Mouse (Mus musculus): Measurements from ENCODE around the gene Smtn. TPM values are rescaled to one million over a fixed set of nuclear protein-coding genes. Genes with fewer than 3 reads are reported as not detected.
A peak's percentile ranks its signal among the peaks of the same experiment; 100 is the strongest.

Gene Smtn
- polyA plus RNA-seq, 1 experiment from 2014 or later = 75.1 TPM

GRCm38 (mm10) chr11:3516859-3517845 lies 23.3 kb downstream of the Smtn start:
- no peak overlapping the region for H3K27ac ChIP-seq (ENCODE audit: low read depth, low read length)
- no peak overlapping the region for H3K9ac ChIP-seq (ENCODE audit: low read depth, low read length)
- peak overlapping the region; percentile 78 for H3K4me2 ChIP-seq (replicated peaks; ENCODE audit: low read depth)
- peaks cover 10% of the 10 kb centered on the region; the same call in 1 of the 2 replicates for H3K4me1 ChIP-seq (replicated peaks; ENCODE audit: control insufficient read depth, insufficient read depth, low read length)
- 3% methylated on average over 50 of the region's 50 CpGs for WGBS
- peak overlapping the region; percentile 29 for H3K4me3 ChIP-seq (ENCODE audit: low read depth, low read length)
- ATAC-seq = no peak
- H3K36me3 ChIP-seq (ENCODE audit: control insufficient read depth, insufficient read depth) = peaks cover 21% of the 10 kb centered on the region
- H3K9me3 ChIP-seq (ENCODE audit: control insufficient read depth) = no peaks in the 10 kb centered on the region
- TF ChIP-seq CTCF (IDR thresholded peaks at IDR 0.05; ENCODE audit: low read depth) = peak; percentile 31; the same call in 1 of the 2 replicates
- H3K27me3 ChIP-seq (replicated peaks; ENCODE audit: control insufficient read depth, insufficient read depth, low read length) = no peaks in the 10 kb centered on the region

DNA sequence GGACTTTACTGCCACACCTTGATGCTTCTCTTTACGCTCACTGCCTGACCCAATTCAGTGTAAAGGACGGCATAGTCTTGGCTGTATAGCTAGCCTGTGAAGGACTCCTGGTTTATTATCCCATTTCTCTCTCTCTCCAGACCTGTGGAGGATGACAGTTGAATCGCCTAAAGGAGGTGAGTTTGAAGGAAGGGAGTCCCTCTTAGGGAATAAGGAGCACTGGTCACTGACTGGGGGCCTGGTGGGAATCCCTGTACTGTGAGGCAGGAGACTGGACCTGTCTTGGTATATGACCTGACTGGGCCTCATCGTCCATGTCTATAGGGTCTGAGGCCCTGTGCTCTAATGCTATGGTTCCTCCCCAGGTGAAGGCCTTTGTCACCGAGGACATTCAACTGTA lies 24.3 kb downstream of the Smtn start:
- H3K4me1 ChIP-seq (replicated peaks; ENCODE audit: control insufficient read depth, insufficient read depth, low read length) = peaks cover 10% of the 10 kb centered on the region; the same call in 1 of the 2 replicates
- no peak for ATAC-seq
- peaks cover 12% of the 10 kb centered on the region; the same call in 1 of the 2 replicates for H3K36me3 ChIP-seq (ENCODE audit: control insufficient read depth, insufficient read depth)
- H3K9ac ChIP-seq (ENCODE audit: low read depth, low read length) = 0 out of 2 replicates have a peak overlapping the region, but pooled peaks have one; percentile 2
- no peaks in the 10 kb centered on the region for H3K27me3 ChIP-seq (replicated peaks; ENCODE audit: control insufficient read depth, insufficient read depth, low read length)
- WGBS = 71% methylated on average over 5 of the region's 5 CpGs
- peak overlapping the region; percentile 78 for H3K4me2 ChIP-seq (replicated peaks; ENCODE audit: low read depth)
- 0 out of 2 replicates have a peak overlapping the region, but pooled peaks have one; percentile 59 for H3K4me3 ChIP-seq (ENCODE audit: low read depth, low read length)
- peak overlapping the region; percentile 28; the same call in 1 of the 2 replicates for H3K27ac ChIP-seq (ENCODE audit: low read depth, low read length)
- H3K9me3 ChIP-seq (ENCODE audit: control insufficient read depth) = no peaks in the 10 kb centered on the region
- TF ChIP-seq CTCF (IDR thresholded peaks at IDR 0.05; ENCODE audit: low read depth) = no peak

DNA sequence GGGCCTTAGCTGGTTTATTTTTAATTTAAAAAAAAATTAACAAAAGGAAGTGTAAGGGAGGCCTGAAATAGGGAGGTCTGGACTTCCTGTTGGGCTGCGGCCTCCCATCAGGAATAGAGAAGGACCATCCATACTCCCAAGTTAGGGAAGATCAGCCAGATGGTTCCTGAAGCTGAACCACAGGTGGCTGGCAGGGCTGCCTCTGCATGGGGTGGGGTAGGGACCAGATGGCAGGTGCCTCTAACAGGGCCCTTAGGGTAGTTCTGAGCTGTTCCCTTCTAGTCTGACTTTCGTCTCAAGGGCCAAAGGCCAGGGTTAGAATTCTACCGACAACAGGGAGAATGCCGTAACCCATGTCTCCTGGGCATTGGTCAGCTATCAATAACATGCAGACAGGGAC lies 24.8 kb downstream of the Smtn start:
- no peaks in the 10 kb centered on the region for H3K27me3 ChIP-seq (replicated peaks; ENCODE audit: control insufficient read depth, insufficient read depth, low read length)
- peak overlapping the region; percentile 59 for H3K4me3 ChIP-seq (ENCODE audit: low read depth, low read length)
- no peak overlapping the region for H3K27ac ChIP-seq (ENCODE audit: low read depth, low read length)
- H3K4me1 ChIP-seq (replicated peaks; ENCODE audit: control insufficient read depth, insufficient read depth, low read length) = peaks cover 10% of the 10 kb centered on the region; the same call in 1 of the 2 replicates
- 55% methylated on average over 4 of the region's 4 CpGs for WGBS
- no peak for TF ChIP-seq CTCF (IDR thresholded peaks at IDR 0.05; ENCODE audit: low read depth)
- no peaks in the 10 kb centered on the region for H3K9me3 ChIP-seq (ENCODE audit: control insufficient read depth)
- peaks cover 7% of the 10 kb centered on the region; the same call in 1 of the 2 replicates for H3K36me3 ChIP-seq (ENCODE audit: control insufficient read depth, insufficient read depth)
- H3K9ac ChIP-seq (ENCODE audit: low read depth, low read length) = 0 out of 2 replicates have a peak overlapping the region, but pooled peaks have one; percentile 2
- H3K4me2 ChIP-seq (replicated peaks; ENCODE audit: low read depth) = peak overlapping the region; percentile 78
- no peak for ATAC-seq

GRCm38 (mm10) chr11:3515216-3515615 lies 25.2 kb downstream of the Smtn start:
- no peaks in the 10 kb centered on the region for H3K9me3 ChIP-seq (ENCODE audit: control insufficient read depth)
- no peaks in the 10 kb centered on the region for H3K27me3 ChIP-seq (replicated peaks; ENCODE audit: control insufficient read depth, insufficient read depth, low read length)
- 0 out of 2 replicates have a peak, but pooled peaks have one; percentile 9 for TF ChIP-seq CTCF (IDR thresholded peaks at IDR 0.05; ENCODE audit: low read depth)
- peak overlapping the region; percentile 28; the same call in 1 of the 2 replicates for H3K27ac ChIP-seq (ENCODE audit: low read depth, low read length)
- peaks cover 10% of the 10 kb centered on the region; the same call in 1 of the 2 replicates for H3K4me1 ChIP-seq (replicated peaks; ENCODE audit: control insufficient read depth, insufficient read depth, low read length)
- peak overlapping the region; percentile 51; the same call in 1 of the 2 replicates for H3K9ac ChIP-seq (ENCODE audit: low read depth, low read length)
- H3K36me3 ChIP-seq (ENCODE audit: control insufficient read depth, insufficient read depth) = 0 out of 2 replicates have a peak, but pooled peaks cover 2% of the 10 kb centered on the region
- H3K4me3 ChIP-seq (ENCODE audit: low read depth, low read length) = peak overlapping the region; percentile 59
- ATAC-seq = no peak
- WGBS = 29% methylated on average over 4 of the region's 4 CpGs
- peak overlapping the region; percentile 78 for H3K4me2 ChIP-seq (replicated peaks; ENCODE audit: low read depth)

DNA sequence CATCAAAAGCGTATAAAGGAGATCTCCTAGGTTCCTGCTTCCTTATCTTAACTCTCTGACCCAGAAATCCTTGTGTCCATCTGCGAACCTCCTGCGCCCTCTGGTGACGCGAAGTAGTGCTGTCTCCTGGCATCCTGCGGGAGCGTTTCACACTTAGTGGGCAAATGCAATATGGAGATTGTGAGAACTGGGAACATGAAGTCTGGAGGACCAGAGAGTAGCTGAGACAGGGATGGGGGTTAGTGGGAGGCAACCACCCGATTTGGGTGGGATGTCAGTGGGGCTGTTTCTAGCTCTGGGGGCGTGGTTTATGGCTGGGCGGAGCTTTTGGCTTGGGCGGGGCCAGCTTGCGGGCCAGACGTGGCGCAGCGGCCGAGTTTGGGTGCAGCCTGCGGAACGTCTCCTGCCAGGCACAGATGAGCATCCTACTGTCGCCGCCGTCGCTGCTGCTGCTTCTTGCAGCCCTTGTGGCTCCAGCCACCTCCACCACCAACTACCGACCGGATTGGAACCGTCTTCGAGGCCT lies 25.8 kb downstream of the Smtn start, which contains the start of gene Selenom:
Gene Selenom (plus strand): TSS at position 156 of the 526 bp plus-strand sequence.
- peak within 1 kb of the TSS; percentile 28; the same call in 1 of the 2 replicates for H3K27ac ChIP-seq (ENCODE audit: low read depth, low read length)
- peak; percentile 99 for TF ChIP-seq CTCF (IDR thresholded peaks at IDR 0.05; ENCODE audit: low read depth)

DNA sequence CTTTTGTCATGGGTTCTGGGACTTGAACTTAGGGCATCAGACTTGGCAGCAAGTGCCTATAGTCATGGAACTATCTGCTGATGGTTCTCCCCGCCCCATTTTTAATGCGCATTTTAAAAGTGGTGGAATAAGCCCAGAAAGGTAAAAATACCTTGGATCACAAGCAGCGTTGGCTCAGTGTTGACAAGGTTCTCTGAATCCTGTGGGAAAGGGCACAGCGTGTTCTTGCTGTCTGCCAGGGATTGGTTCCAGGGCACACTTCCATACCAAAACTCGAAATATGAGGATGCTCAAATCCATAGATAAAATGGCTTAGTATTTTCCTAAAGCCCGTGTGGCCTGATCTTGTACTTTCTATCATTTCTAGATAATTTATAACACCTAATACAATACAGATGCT lies 27.1 kb downstream of the Smtn start:
- H3K4me3 ChIP-seq (ENCODE audit: low read depth, low read length) = no peak overlapping the region
- TF ChIP-seq CTCF (IDR thresholded peaks at IDR 0.05; ENCODE audit: low read depth) = no peak
- H3K36me3 ChIP-seq (ENCODE audit: control insufficient read depth, insufficient read depth) = no peaks in the 10 kb centered on the region
- no peak overlapping the region for H3K27ac ChIP-seq (ENCODE audit: low read depth, low read length)
- no peak overlapping the region for H3K4me2 ChIP-seq (replicated peaks; ENCODE audit: low read depth)
- H3K9ac ChIP-seq (ENCODE audit: low read depth, low read length) = no peak overlapping the region
- 90% methylated on average over 6 of the region's 6 CpGs for WGBS
- peaks cover 15% of the 10 kb centered on the region for H3K4me1 ChIP-seq (replicated peaks; ENCODE audit: control insufficient read depth, insufficient read depth, low read length)
- no peaks in the 10 kb centered on the region for H3K27me3 ChIP-seq (replicated peaks; ENCODE audit: control insufficient read depth, insufficient read depth, low read length)
- H3K9me3 ChIP-seq (ENCODE audit: control insufficient read depth) = no peaks in the 10 kb centered on the region
- no peak for ATAC-seq

More for the DNA sequence above, 25.8 kb downstream of the Smtn start, which contains the start of gene Selenom:
- Histone ChIP-seq H3K4me3 (ENCODE audit: low read depth, low read length) (peak within 1 kb of the TSS; percentile 59), H3K36me3 (ENCODE audit: control insufficient read depth, insufficient read depth) (no peaks in the 10 kb centered on the region), H3K27me3 (replicated peaks; ENCODE audit: control insufficient read depth, insufficient read depth, low read length) (no peaks in the 10 kb centered on the region), H3K4me1 (replicated peaks; ENCODE audit: control insufficient read depth, insufficient read depth, low read length) (peaks cover 10% of the 10 kb centered on the region; the same call in 1 of the 2 replicates), H3K9ac (ENCODE audit: low read depth, low read length) (peak within 1 kb of the TSS; percentile 51), H3K4me2 (replicated peaks; ENCODE audit: low read depth) (peak within 1 kb of the TSS; percentile 78), H3K9me3 (ENCODE audit: control insufficient read depth) (no peaks in the 10 kb centered on the region)
- under 1% methylated on average over 25 of the region's 26 CpGs for WGBS
- peak; percentile 55 for ATAC-seq

Data from intestine, postnatal 0 days (tissue).